Mouse (Mus musculus) embryonic facial prominence, embryonic 14.5 days (tissue): Measurements from ENCODE around the gene Ssc4d. TPM values are rescaled to one million over a fixed set of nuclear protein-coding genes. Genes with fewer than 3 reads are reported as not detected.

ENCODE experiments used
- ATAC-seq: fragments of 200-750 bp; cut with Nextera tagmentation; 2 replicates; pipeline ENCODE4 v1.8.0; 2017; ENCODE audit warnings: low read depth, moderate number of reproducible peaks, moderate TSS enrichment
- DNase-seq: peaks from one replicate; pipeline ENCODE4 v3.0.0-alpha.2; 2015; ENCODE audit warnings: low spot score
- H3K27ac ChIP-seq: fragments of 300-500 bp; sonication (generic); replicated peaks from 2 replicates; pipeline ENCODE4 v1.5.1; 2014; ENCODE audit warnings: low read depth, mild to moderate bottlenecking, low read length, moderate library complexity
- H3K27me3 ChIP-seq: fragments of 300-500 bp; sonication (generic); replicated peaks from 2 replicates; pipeline ENCODE4 v1.6.1; 2014; ENCODE audit warnings: low read length; ENCODE audit not compliant: control insufficient read depth, insufficient read depth
- H3K36me3 ChIP-seq: fragments of 300-500 bp; sonication (generic); 2 replicates; pipeline ENCODE4 v1.6.1; 2014; ENCODE audit warnings: low read length, mixed read lengths; ENCODE audit not compliant: control insufficient read depth, insufficient read depth
- H3K4me1 ChIP-seq: fragments of 300-500 bp; sonication (generic); 2 replicates; pipeline ENCODE4 v1.6.1; 2014; ENCODE audit warnings: antibody characterized with exemption, low read length; ENCODE audit not compliant: control insufficient read depth, insufficient read depth
- H3K4me2 ChIP-seq: fragments of 300-500 bp; sonication (generic); 2 replicates; pipeline ENCODE4 v1.6.1; 2014; ENCODE audit warnings: low read depth, mild to moderate bottlenecking, low read length, moderate library complexity, mixed read lengths
- H3K4me3 ChIP-seq: fragments of 300-500 bp; sonication (generic); 2 replicates; pipeline ENCODE4 v1.5.1; 2014; ENCODE audit warnings: low read depth, mild to moderate bottlenecking, low read length
- H3K9ac ChIP-seq: fragments of 300-500 bp; sonication (generic); 2 replicates; pipeline ENCODE4 v1.6.1; 2014; ENCODE audit warnings: low read depth, mild to moderate bottlenecking, low read length, moderate library complexity, mixed read lengths
- H3K9me3 ChIP-seq: fragments of 300-500 bp; sonication (generic); 2 replicates; pipeline ENCODE4 v1.6.1; 2016; ENCODE audit warnings: low read length; ENCODE audit not compliant: control insufficient read depth
- WGBS: fragments of 180-500 bp; shearing (Covaris S2); extraction: QIAGEN DNeasy Blood & Tissue Kit; methylation state at CpG from one replicate; pipeline ENCODE4 v1.1.7; 2014; 5-methylcytosine and 5-hydroxymethylcytosine counted together
- polyA plus RNA-seq: library from polyadenylated mRNA; unstranded; fragments of >200 nt; fragmentation: Nextera tagmentation; extraction: Ambion mirVana; gene quantifications from 2 replicates; pipeline ENCODE4 v1.2.1, GENCODE M21; 2014

Ssc4d gene
- polyA plus RNA-seq, 1 experiment from 2014 or later: 3.2 TPM

DNA sequence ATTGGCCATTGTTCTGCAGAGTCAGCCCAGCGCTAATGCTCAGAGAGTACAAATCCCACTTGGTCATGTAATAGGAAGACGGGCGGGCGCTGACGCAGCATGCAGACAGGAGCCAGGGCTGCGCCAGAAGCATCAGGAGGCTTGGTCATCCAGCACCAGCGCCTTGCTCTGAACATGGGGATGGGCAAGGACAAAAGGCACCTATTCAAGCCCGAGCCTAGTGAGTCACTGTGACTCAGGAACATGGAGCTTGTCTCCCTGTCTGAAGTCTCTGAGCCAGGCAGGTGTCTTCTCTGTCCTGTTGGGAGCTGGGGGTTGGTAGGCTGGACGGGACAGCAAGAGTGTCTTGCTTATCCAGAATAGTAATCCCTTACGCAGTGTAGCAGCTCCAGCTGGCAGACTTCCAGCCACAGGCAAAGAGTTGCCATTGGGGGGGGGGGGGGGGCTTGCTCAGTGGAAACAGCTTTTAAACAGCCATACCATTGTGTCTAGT, 28.4 kb downstream of the Ssc4d start:
- H3K4me3 ChIP-seq: no peak overlapping the region
- H3K27me3 ChIP-seq: no peaks in the 10 kb centered on the region
- peak; percentile 77 for DNase-seq
- H3K4me1 ChIP-seq: peaks cover 5% of the 10 kb centered on the region; the same call in 1 of the 2 replicates
- peak overlapping the region; percentile 25; the same call in 1 of the 2 replicates for H3K4me2 ChIP-seq
- H3K9me3 ChIP-seq: no peaks in the 10 kb centered on the region
- no peaks in the 10 kb centered on the region for H3K36me3 ChIP-seq
- no peak overlapping the region for H3K9ac ChIP-seq
- WGBS: 50% methylated on average over 10 of the region's 10 CpGs
- ATAC-seq: peak; percentile 56
- 0 out of 2 replicates have a peak overlapping the region, but pooled peaks have one; percentile 18 for H3K27ac ChIP-seq

DNA sequence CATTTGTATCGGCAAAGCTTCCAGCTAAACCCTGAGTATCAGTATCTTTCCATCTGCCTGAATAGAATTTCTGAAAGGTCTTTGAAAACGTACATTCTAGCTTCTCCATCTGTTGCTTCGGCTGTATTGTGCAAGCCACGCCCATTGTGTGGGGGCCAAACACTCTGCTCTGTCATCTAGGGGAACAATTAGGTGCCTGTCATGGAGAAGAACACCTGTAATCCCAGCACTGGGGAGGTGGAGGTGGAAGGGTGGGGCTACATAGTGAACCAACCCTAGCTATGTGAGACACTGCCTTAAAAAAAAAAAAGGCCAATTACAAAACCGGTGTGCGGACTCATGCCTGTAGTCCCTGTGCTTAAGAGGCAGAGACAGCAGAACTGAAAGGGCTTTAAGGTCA, 31.6 kb downstream of the Ssc4d start:
- Histone ChIP-seq H3K27ac (no peak overlapping the region), H3K4me1 (peaks cover 5% of the 10 kb centered on the region; the same call in 1 of the 2 replicates), H3K4me3 (no peak overlapping the region), H3K27me3 (no peaks in the 10 kb centered on the region), H3K4me2 (no peak overlapping the region), H3K36me3 (no peaks in the 10 kb centered on the region), H3K9me3 (no peaks in the 10 kb centered on the region), H3K9ac (no peak overlapping the region)
- no peak for ATAC-seq
- DNase-seq: no peak
- 71% methylated on average over 6 of the region's 6 CpGs for WGBS

DNA sequence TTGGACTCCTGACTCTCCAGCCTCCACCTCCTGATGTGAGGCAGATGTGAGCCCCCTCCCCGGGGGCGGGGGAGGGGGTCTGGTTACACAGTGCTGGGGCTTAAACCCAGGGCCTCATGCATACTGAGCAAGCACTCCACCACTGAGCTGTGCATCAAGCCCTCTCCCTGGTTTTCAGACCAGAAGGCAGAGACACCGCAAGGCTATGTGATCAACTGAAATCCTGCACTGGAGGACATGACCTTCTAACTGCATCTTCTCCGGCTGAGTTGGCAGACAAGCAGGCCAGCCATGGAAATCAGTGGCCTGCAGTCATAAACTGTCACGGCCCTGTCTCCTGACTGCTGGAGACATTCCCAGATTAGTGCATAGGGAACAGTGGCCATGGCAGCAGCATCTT, 33.7 kb downstream of the Ssc4d start:
- no peak overlapping the region for H3K9ac ChIP-seq
- no peaks in the 10 kb centered on the region for H3K27me3 ChIP-seq
- 56% methylated on average over 5 of the region's 5 CpGs for WGBS
- H3K9me3 ChIP-seq: no peaks in the 10 kb centered on the region
- no peak overlapping the region for H3K4me3 ChIP-seq
- H3K27ac ChIP-seq: no peak overlapping the region
- H3K4me2 ChIP-seq: no peak overlapping the region
- no peaks in the 10 kb centered on the region for H3K36me3 ChIP-seq
- DNase-seq (no peak), ATAC-seq (no peak)
- H3K4me1 ChIP-seq: no peaks in the 10 kb centered on the region

DNA sequence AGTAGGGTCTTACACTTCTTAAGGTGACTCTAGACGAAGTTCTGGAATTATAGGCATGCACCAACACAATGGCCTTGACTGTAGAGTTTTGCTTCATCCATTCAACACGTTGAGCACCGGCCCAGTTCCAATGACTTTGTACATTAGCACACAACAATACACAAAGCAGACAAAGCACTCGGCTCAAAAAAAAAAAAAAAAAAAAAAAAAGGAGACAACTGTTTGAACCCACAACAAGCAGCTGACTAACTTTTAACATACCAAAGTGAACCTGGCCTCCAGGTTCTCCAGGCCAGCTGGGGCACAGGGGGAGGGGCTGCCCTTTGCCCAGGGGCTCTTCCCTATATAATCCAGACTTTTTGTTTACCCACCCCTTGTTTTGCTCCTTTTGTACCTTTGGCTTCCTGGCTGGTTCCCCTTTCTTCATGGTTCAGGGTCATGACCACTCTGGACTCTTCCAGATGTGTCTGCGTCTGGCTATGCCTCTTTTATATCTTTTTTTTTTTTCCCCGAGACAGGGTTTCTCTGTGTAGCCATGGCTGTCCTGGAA, 38.6 kb downstream of the Ssc4d start:
- Histone ChIP-seq H3K4me2 (no peak overlapping the region), H3K9me3 (no peaks in the 10 kb centered on the region), H3K9ac (no peak overlapping the region), H3K4me1 (peaks cover 13% of the 10 kb centered on the region), H3K27me3 (no peaks in the 10 kb centered on the region), H3K36me3 (peaks cover 12% of the 10 kb centered on the region), H3K27ac (peak overlapping the region; percentile 92; the same call in 1 of the 2 replicates), H3K4me3 (no peak overlapping the region)
- WGBS: 79% methylated on average over 6 of the region's 6 CpGs
- DNase-seq (no peak), ATAC-seq (no peak)

DNA sequence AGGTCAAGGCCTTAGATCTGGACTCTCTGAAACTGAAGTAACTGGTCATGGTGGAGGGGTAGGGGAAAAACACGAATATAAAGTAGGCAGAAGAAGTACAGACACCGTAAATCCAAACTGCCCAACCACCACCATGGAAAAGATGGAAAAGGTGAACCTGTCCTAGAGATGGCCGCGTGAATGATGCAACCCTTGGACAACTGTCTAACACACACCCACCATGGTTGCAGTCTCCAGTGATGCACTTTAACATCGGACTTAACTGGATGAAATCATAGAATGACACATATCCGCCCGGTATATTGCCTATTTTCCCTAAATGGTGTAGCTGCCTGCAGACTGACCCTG, 39.2 kb downstream of the Ssc4d start:
- Histone ChIP-seq H3K4me3 (peak overlapping the region; percentile 91), H3K36me3 (peaks cover 18% of the 10 kb centered on the region), H3K27ac (peak overlapping the region; percentile 92), H3K27me3 (no peaks in the 10 kb centered on the region), H3K9ac (peak overlapping the region; percentile 87), H3K4me2 (peak overlapping the region; percentile 71), H3K9me3 (no peaks in the 10 kb centered on the region), H3K4me1 (peaks cover 13% of the 10 kb centered on the region)
- 47% methylated on average over 7 of the region's 7 CpGs for WGBS
- peak; percentile 34 for ATAC-seq
- no peak for DNase-seq

DNA sequence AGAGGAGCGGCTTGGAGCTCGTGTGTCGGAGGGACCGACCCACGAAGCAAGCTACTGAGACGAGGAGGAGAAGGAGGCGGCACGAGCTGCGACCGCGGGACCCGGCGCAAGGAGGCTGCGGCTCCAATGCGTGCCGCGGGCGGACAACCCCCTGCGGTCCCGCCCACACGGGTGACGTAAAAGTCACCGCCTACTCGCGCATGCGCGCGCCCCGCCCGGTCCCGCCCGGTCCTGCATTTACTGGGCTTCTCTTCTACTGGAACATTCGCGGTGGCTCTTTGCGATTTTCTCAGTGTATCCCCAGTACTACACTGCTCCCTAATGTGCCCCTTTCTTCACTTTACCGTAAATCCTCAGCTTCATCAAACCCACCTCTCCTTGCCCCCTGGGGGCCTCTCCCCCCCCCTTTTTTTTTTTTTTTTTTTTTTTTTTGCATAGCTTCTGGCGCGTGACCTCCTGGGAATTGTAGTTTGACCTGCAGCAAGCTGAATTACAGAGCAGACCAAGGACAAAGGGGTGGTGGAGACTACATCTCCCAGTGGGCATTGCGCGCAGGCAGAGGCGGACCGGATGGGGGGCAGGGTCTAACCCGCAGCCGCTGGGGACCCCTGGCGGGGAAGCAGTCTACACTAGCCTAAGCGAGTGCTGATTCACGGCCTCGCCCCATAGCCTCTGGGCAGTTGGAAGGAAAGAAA, 39.7 kb downstream of the Ssc4d start, which contains the start of gene Ywhag:
Gene Ywhag (minus strand): TSS at position 136 of the 695 bp plus-strand sequence.
- under 1% methylated on average over 30 of the region's 48 CpGs for WGBS
- peaks cover 13% of the 10 kb centered on the region for H3K4me1 ChIP-seq
- peak within 1 kb of the TSS; percentile 92 for H3K27ac ChIP-seq
- no peaks in the 10 kb centered on the region for H3K27me3 ChIP-seq
- ATAC-seq (peak; percentile 96), DNase-seq (peak; percentile 99)
- no peaks in the 10 kb centered on the region for H3K9me3 ChIP-seq
- H3K9ac ChIP-seq: peak within 1 kb of the TSS; percentile 87
- H3K4me2 ChIP-seq: peak within 1 kb of the TSS; percentile 71
- peak within 1 kb of the TSS; percentile 91 for H3K4me3 ChIP-seq
- peaks cover 23% of the 10 kb centered on the region for H3K36me3 ChIP-seq

DNA sequence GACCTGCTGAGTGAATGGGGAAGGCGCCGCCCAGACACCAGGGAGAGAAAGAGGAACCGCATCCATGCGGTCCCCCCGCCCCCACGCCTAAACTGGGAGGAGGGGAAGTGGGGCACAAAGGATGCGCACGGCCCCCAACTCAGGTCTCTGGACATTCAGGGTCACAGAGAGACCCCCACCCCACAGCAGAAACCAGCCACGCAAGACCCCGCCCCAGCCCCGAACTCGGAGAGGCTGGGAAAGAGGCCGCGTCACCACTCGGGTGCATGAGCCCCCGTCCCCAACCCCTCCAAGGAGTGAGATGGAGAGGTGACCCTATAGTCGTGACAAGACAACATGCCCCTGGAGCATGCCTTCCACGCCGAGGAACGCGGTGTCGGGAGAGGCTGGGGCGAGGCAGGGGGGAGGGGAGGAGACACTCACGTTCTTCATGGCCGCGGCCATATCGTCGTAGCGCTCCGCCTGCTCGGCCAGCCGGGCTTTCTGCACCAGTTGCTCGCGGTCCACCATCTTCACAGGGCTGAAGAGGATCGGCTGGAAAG, 40.4 kb downstream of the Ssc4d start:
- peak overlapping the region; percentile 71 for H3K4me2 ChIP-seq
- H3K27ac ChIP-seq: peak overlapping the region; percentile 92
- peak; percentile 62 for DNase-seq
- H3K36me3 ChIP-seq: peaks cover 30% of the 10 kb centered on the region
- H3K4me1 ChIP-seq: peaks cover 13% of the 10 kb centered on the region
- no peaks in the 10 kb centered on the region for H3K27me3 ChIP-seq
- H3K4me3 ChIP-seq: peak overlapping the region; percentile 91
- H3K9me3 ChIP-seq: no peaks in the 10 kb centered on the region
- under 1% methylated on average over 33 of the region's 35 CpGs for WGBS
- H3K9ac ChIP-seq: peak overlapping the region; percentile 87
- peak; percentile 56 for ATAC-seq

DNA sequence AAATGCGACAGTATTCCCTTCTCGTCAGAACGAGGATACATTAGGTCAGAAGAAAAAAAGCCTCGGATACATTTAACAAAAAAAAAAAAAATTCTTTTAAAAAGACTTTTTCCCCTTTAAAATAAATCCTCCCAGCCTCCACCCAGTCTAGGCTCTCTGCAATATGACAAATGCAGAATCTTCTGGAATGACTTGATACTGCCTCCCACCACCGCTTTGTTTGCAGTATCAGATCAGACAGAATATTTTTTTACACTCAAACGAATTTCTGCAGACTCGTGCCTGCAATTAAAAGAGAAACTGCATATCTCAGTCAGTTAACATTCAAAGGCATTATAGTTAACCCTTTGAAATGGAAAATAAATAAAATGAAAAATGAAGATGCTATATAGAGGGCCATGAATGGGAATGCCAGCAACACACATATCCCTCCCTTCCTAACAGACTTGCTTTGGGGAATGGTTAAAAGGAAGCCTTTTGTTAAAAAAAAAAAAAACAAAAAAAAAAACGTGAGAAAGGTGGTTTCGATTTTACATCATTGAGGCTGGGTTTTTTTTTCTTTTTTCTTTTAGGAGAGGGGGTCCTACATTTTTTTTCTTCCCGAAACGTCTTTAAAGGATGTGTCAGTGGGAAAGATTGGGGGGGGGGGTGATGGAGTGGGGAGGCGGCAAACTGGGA, 41.0 kb downstream of the Ssc4d start:
- peak overlapping the region; percentile 91 for H3K4me3 ChIP-seq
- H3K9me3 ChIP-seq: no peaks in the 10 kb centered on the region
- H3K4me1 ChIP-seq: peaks cover 13% of the 10 kb centered on the region
- peaks cover 35% of the 10 kb centered on the region for H3K36me3 ChIP-seq
- H3K4me2 ChIP-seq: peak overlapping the region; percentile 71
- 8% methylated on average over 12 of the region's 12 CpGs for WGBS
- DNase-seq: no peak
- H3K27ac ChIP-seq: peak overlapping the region; percentile 92
- no peak for ATAC-seq
- peak overlapping the region; percentile 87 for H3K9ac ChIP-seq
- H3K27me3 ChIP-seq: no peaks in the 10 kb centered on the region
